Mouse (Mus musculus) limb, embryonic 12.5 days (tissue): ENCODE data around the gene Smad3. TPM values are rescaled to one million over a fixed set of nuclear protein-coding genes. Genes with fewer than 3 reads are reported as not detected.

Experiments
- ATAC-seq: fragments of 200-750 bp; cut with Nextera tagmentation; 2 replicates; pipeline ENCODE4 v1.8.0; 2017; ENCODE audit warnings: low read depth, moderate TSS enrichment; ENCODE audit not compliant: insufficient number of reproducible peaks, insufficient read depth, low FRiP score, low TSS enrichment
- H3K27ac ChIP-seq: fragments of 300-500 bp; sonication (generic); 2 replicates; pipeline ENCODE4 v1.5.1; 2016; ENCODE audit warnings: mild to moderate bottlenecking, moderate library complexity
- H3K27me3 ChIP-seq: fragments of 300-500 bp; sonication (generic); 2 replicates; pipeline ENCODE4 v1.6.1; 2016; ENCODE audit warnings: mild to moderate bottlenecking, moderate library complexity
- H3K36me3 ChIP-seq: fragments of 300-500 bp; sonication (generic); 2 replicates; pipeline ENCODE4 v1.6.1; 2016; ENCODE audit warnings: mild to moderate bottlenecking, moderate library complexity
- H3K4me1 ChIP-seq: fragments of 300-500 bp; sonication (generic); replicated peaks from 2 replicates; pipeline ENCODE4 v1.6.1; 2016
- H3K4me2 ChIP-seq: fragments of 300-500 bp; sonication (generic); 2 replicates; pipeline ENCODE4 v1.6.1; 2016; ENCODE audit warnings: mild to moderate bottlenecking, moderate library complexity
- H3K4me3 ChIP-seq: fragments of 300-500 bp; sonication (generic); replicated peaks from 2 replicates; pipeline ENCODE4 v1.5.1; 2016; ENCODE audit warnings: mild to moderate bottlenecking
- H3K9ac ChIP-seq: fragments of 300-500 bp; sonication (generic); replicated peaks from 2 replicates; pipeline ENCODE4 v1.6.1; 2016; ENCODE audit warnings: mild to moderate bottlenecking, moderate library complexity
- H3K9me3 ChIP-seq: fragments of 300-500 bp; sonication (generic); 2 replicates; pipeline ENCODE4 v1.6.1; 2016; ENCODE audit warnings: mild to moderate bottlenecking, moderate library complexity
- WGBS: fragments of 180-500 bp; shearing (Covaris S2); methylation state at CpG from one replicate; pipeline ENCODE4 v1.1.7; 2016; 5-methylcytosine and 5-hydroxymethylcytosine counted together
- polyA plus RNA-seq: library from polyadenylated mRNA; unstranded; fragments of >200 nt; fragmentation: Nextera tagmentation; extraction: Ambion mirVana; gene quantifications from 2 replicates; pipeline ENCODE4 v1.2.1, GENCODE M21; 2016

The Smad3 gene
- polyA plus RNA-seq, 1 experiment from 2014 or later = 39.9 TPM

- no peak overlapping the region for H3K4me2 ChIP-seq
- no peak for ATAC-seq
- peak overlapping the region; percentile 68 for H3K27ac ChIP-seq
- peaks cover 5% of the 10 kb centered on the region; the same call in 1 of the 2 replicates for H3K9me3 ChIP-seq
- 40% methylated on average over 10 of the region's 10 CpGs for WGBS
- no peak overlapping the region for H3K9ac ChIP-seq
- peaks cover 19% of the 10 kb centered on the region for H3K4me1 ChIP-seq
- no peaks in the 10 kb centered on the region for H3K36me3 ChIP-seq
- H3K4me3 ChIP-seq = no peak overlapping the region
- 0 out of 2 replicates have a peak, but pooled peaks cover 6% of the 10 kb centered on the region for H3K27me3 ChIP-seq
These were observed 14.7 kb upstream of the Smad3 start for GRCm38 (mm10) chr9:63772452-63772851.

- H3K4me2 ChIP-seq = no peak overlapping the region
- WGBS = 43% methylated on average over 5 of the region's 5 CpGs
- H3K4me1 ChIP-seq = peaks cover 19% of the 10 kb centered on the region
- H3K27me3 ChIP-seq = 0 out of 2 replicates have a peak, but pooled peaks cover 6% of the 10 kb centered on the region
- H3K27ac ChIP-seq = peak overlapping the region; percentile 68
- H3K9ac ChIP-seq = no peak overlapping the region
- no peaks in the 10 kb centered on the region for H3K36me3 ChIP-seq
- no peak overlapping the region for H3K4me3 ChIP-seq
- peaks cover 5% of the 10 kb centered on the region; the same call in 1 of the 2 replicates for H3K9me3 ChIP-seq
- ATAC-seq = no peak
These were observed 13.9 kb upstream of the Smad3 start for GRCm38 (mm10) chr9:63771676-63772075.

GRCm38 (mm10) chr9:63761367-63762094, 3.7 kb upstream of the Smad3 start:
- H3K4me3 ChIP-seq = no peak overlapping the region
- no peak overlapping the region for H3K27ac ChIP-seq

GRCm38 (mm10) chr9:63760783-63761182, 3.0 kb upstream of the Smad3 start:
- Histone ChIP-seq H3K4me3 (no peak overlapping the region), H3K36me3 (no peaks in the 10 kb centered on the region), H3K9ac (no peak overlapping the region), H3K27me3 (no peaks in the 10 kb centered on the region), H3K27ac (no peak overlapping the region), H3K4me1 (peaks cover 21% of the 10 kb centered on the region), H3K4me2 (no peak overlapping the region), H3K9me3 (0 out of 2 replicates have a peak, but pooled peaks cover 5% of the 10 kb centered on the region)
- 92% methylated on average over 7 of the region's 7 CpGs for WGBS
- ATAC-seq = no peak

More at GRCm38 (mm10) chr9:63761367-63762094, 3.7 kb upstream of the Smad3 start:
- H3K4me1 ChIP-seq = peaks cover 14% of the 10 kb centered on the region
- 97% methylated on average over 8 of the region's 8 CpGs for WGBS
- H3K9ac ChIP-seq = no peak overlapping the region
- no peaks in the 10 kb centered on the region for H3K27me3 ChIP-seq
- H3K9me3 ChIP-seq = 0 out of 2 replicates have a peak, but pooled peaks cover 5% of the 10 kb centered on the region
- H3K36me3 ChIP-seq = no peaks in the 10 kb centered on the region
- no peak overlapping the region for H3K4me2 ChIP-seq
- no peak for ATAC-seq

- no peak overlapping the region for H3K9ac ChIP-seq
- 0 out of 2 replicates have a peak, but pooled peaks cover 5% of the 10 kb centered on the region for H3K9me3 ChIP-seq
- ATAC-seq = no peak
- H3K27me3 ChIP-seq = no peaks in the 10 kb centered on the region
- no peaks in the 10 kb centered on the region for H3K36me3 ChIP-seq
- 84% methylated on average over 7 of the region's 7 CpGs for WGBS
- no peak overlapping the region for H3K4me3 ChIP-seq
- peak overlapping the region; percentile 99; the same call in 1 of the 2 replicates for H3K27ac ChIP-seq
- H3K4me2 ChIP-seq = peak overlapping the region; percentile 83
- H3K4me1 ChIP-seq = peaks cover 28% of the 10 kb centered on the region
These were observed 2.4 kb upstream of the Smad3 start for GRCm38 (mm10) chr9:63759973-63760722.

GRCm38 (mm10) chr9:63758641-63759391, 1.0 kb upstream of the Smad3 start:
- H3K4me1 ChIP-seq = peaks cover 41% of the 10 kb centered on the region
- 1% methylated on average over 23 of the region's 23 CpGs for WGBS
- H3K27ac ChIP-seq = peak overlapping the region; percentile 99
- ATAC-seq = no peak; the same call in 1 of the 2 replicates
- H3K36me3 ChIP-seq = no peaks in the 10 kb centered on the region
- peak overlapping the region; percentile 88 for H3K4me3 ChIP-seq
- H3K9me3 ChIP-seq = 0 out of 2 replicates have a peak, but pooled peaks cover 5% of the 10 kb centered on the region
- H3K27me3 ChIP-seq = no peaks in the 10 kb centered on the region
- H3K4me2 ChIP-seq = peak overlapping the region; percentile 83
- peak overlapping the region; percentile 97 for H3K9ac ChIP-seq

GRCm38 (mm10) chr9:63757462-63757772, 377 bp downstream of the Smad3 start:
- WGBS = under 1% methylated on average over 26 of the region's 26 CpGs
- Histone ChIP-seq H3K4me2 (peak overlapping the region; percentile 83), H3K27me3 (no peaks in the 10 kb centered on the region), H3K4me3 (peak overlapping the region; percentile 88), H3K9me3 (0 out of 2 replicates have a peak, but pooled peaks cover 5% of the 10 kb centered on the region), H3K27ac (peak overlapping the region; percentile 99), H3K9ac (peak overlapping the region; percentile 97), H3K36me3 (no peaks in the 10 kb centered on the region), H3K4me1 (peaks cover 55% of the 10 kb centered on the region)
- no peak for ATAC-seq

- peak overlapping the region; percentile 83 for H3K4me2 ChIP-seq
- H3K4me1 ChIP-seq = peaks cover 60% of the 10 kb centered on the region
- H3K27ac ChIP-seq = peak overlapping the region; percentile 99
- peak overlapping the region; percentile 97 for H3K9ac ChIP-seq
- ATAC-seq = 0 out of 2 replicates have a peak, but pooled peaks have one; percentile 28
- H3K36me3 ChIP-seq = no peaks in the 10 kb centered on the region
- WGBS = under 1% methylated on average over 47 of the region's 47 CpGs
- H3K27me3 ChIP-seq = no peaks in the 10 kb centered on the region
- 0 out of 2 replicates have a peak, but pooled peaks cover 4% of the 10 kb centered on the region for H3K9me3 ChIP-seq
- peak overlapping the region; percentile 88 for H3K4me3 ChIP-seq
These were observed 973 bp downstream of the Smad3 start for GRCm38 (mm10) chr9:63756581-63757461.

GRCm38 (mm10) chr9:63755671-63756543, 1.9 kb downstream of the Smad3 start:
- Histone ChIP-seq H3K9ac (peak overlapping the region; percentile 97), H3K4me1 (peaks cover 69% of the 10 kb centered on the region), H3K27me3 (no peaks in the 10 kb centered on the region), H3K36me3 (0 out of 2 replicates have a peak, but pooled peaks cover 3% of the 10 kb centered on the region), H3K27ac (peak overlapping the region; percentile 99), H3K9me3 (no peaks in the 10 kb centered on the region), H3K4me2 (peak overlapping the region; percentile 83), H3K4me3 (peak overlapping the region; percentile 88)
- WGBS = 29% methylated on average over 15 of the region's 15 CpGs
- no peak for ATAC-seq
